Mouse (Mus musculus) thymus, postnatal 36 days (tissue): Measurements from ENCODE around the gene Pdzd3.
"Not testable (repeated sequence)": the region's sequence is repeated elsewhere in the genome, so short reads cannot be mapped to it uniquely, and the experiment has no call there.

Source experiments
- DNase-seq, 2 experiments: peaks; one replicate each; pipeline ENCODE4 v3.0.0; 2022; ENCODE audit warnings: mixed read lengths in 2 of 2

Gene Pdzd3

GRCm38 (mm10) chr9:44251314-44251713 lies at the start of gene Pdzd3:
TSS of gene Pdzd3 (minus strand) at chr9:44251471.
- DNase-seq = peak in 1 of 2 experiments; percentile 5

DNA sequence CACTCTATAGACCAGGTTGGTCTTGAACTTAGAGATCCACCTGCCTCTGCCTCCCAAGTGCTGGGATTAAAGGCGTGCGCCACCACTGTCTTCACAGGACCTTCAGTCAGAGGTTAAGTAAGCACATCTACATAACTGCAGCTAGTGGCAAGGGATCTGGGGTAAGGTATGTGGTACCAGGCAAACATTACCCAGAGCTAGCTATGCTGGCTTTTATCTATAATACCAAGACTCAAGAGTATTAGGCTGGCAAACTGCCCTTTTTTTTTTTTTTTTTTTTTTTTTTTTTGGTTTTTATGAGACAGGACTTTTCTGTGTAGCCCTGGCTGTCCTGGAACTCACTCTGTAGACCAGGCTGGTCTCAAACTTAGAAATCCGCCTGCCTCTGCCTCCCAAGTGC lies 48.7 kb upstream of the Pdzd3 start:
- not testable (repeated sequence) for DNase-seq

GRCm38 (mm10) chr9:44292490-44292889 lies 41.2 kb upstream of the Pdzd3 start:
- peak; percentile 68 to 70 for DNase-seq

- no peak for DNase-seq
These were observed 37.7 kb upstream of the Pdzd3 start for GRCm38 (mm10) chr9:44288959-44289291.

DNA sequence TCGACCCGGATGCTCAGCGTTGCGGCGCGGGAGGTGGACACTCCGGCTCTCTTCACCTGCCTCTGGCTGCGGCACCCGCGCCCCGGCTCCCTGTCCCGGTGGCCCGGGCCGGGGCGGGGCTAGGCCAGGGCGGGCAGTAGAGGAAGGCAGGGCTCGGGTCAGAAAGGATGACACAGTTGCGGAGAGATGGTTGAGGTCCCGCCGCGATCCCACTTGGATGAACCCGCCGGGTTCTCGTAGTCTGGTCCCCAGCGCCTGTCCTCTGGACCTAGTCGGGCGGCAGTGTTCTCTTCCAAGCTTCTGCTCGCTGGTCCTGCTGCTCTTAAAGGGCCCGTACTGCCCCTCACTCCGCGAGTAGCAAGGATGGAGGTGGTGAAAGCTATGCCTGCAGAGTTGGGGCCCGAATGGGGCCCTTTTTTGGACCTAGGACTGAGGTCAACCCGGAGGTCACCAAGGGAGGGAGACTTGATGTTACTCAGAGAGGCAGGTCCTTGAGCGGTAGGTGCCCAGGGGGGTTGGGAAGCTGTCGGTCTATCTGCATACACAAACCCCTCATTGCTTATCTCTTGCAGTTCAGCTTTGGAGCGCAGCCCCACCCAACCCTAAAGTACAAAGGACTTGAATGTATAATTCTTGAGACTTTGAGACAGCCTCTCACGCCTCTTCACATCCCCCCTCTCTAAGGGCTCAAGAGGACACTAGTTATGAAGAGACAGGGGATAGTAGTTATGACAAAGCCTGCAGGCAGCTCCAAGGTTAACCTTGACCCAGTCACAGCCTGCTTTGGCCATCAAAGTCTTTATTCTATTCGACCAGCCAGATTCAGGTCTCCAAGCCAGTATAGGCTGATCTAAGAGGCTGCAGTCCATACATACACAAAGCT lies 37.0 kb upstream of the Pdzd3 start, which contains the start of gene Abcg4:
Gene Abcg4, minus strand, starts transcription at position 540 of the 883 bp plus-strand sequence.
- no peak for DNase-seq

GRCm38 (mm10) chr9:44287401-44288075 lies 36.3 kb upstream of the Pdzd3 start:
- DNase-seq = no peak

DNA sequence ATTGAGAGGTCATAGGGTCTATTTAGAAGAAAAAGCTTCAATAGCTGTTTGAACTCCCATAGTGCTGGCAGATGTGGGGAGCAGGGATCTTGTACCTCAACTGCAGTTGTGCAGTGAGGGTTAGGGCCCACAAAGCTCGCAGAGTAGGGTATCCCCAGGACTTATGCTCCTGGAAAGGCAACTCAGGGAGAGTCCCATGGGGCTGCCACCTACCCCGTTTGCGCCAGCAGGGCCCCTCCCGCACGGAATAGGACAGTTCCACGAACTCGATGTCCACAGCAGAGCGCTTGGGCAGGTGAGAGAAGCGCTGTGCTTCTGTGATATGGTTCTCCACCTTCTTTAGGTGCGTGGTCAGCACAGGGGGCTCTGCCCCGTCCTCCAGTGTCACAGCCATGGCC lies 35.7 kb upstream of the Pdzd3 start:
- no peak for DNase-seq

DNA sequence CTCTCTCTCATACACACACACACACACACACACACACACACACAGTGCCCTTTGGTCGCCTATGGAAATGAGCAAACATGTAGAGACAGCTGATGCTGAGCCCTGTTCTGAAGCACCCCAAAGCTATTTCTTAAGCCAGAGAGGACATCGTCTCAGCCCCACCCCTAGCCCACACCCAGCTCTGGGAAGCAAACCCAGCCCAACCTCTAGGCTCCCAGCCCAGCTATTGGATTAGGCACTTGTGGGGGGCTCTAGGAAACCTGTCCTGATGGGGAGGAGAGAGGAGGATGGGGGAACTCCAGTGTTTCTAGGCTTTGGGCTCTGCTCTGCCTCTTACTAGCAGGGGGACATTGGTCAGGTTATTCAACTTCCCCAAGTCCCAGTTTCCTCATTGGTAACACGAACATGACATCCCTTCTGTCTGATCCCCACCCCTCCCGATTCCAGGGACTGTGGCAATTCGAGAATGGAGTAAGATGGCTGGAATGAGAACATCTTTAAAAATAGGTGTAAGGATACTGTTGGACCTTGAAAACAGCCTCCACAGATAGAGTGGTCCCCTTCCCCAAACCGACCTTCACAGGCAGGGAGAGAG lies 35.1 kb upstream of the Pdzd3 start:
- no peak for DNase-seq

DNA sequence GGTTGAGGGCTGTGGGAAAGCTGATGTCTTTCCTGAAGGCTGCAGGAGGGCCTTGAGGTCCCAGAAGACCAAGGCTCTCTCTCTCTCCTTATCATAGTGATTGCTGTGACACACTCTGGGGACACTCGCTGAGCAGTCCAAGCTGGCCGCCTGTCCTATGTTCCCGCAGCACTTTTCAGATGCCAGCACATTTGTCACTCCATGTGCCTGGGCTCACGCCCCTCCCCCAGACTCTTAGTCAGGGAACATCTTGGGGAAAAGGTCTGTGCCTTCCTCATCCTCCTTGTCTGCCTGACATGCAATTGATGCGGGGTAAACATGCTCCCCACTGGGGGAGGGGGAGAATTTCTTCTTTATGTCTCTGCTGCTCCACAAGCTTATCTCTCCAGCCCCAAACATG lies 31.9 kb upstream of the Pdzd3 start:
- no peak for DNase-seq

GRCm38 (mm10) chr9:44269973-44270372 lies 18.7 kb upstream of the Pdzd3 start:
- DNase-seq = no peak

- peak; percentile 47 to 49 for DNase-seq
These were observed 17.8 kb upstream of the Pdzd3 start for GRCm38 (mm10) chr9:44269077-44269476.

DNA sequence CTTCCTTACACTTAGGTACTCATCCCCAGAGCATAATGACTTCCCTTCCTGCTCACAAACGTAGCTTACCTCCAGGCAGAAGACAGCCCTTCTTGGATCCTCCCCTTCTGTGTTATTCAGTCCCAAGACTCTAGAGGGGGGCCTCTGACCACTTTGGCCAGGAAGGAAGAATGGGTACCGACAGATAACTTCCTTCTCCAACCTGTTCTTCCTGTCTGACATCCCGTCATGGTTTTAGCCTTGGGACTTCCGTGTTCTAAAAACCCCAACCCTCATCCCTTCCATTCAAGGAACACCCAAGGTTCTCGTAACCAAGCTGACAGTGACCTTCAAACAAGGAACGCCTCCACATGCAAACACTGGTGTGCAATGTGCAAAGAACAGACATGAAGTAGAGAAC lies 17.2 kb upstream of the Pdzd3 start, which contains the start of gene Nlrx1:
Gene Nlrx1, minus strand, starts transcription at position 168 of the 400 bp plus-strand sequence.
- DNase-seq = no peak

- peak; percentile 87 for DNase-seq
These were observed 16.7 kb upstream of the Pdzd3 start for GRCm38 (mm10) chr9:44268027-44268360.

- DNase-seq = peak in 1 of 2 experiments; percentile 42
These were observed 16.2 kb upstream of the Pdzd3 start for GRCm38 (mm10) chr9:44267319-44268026.

- no peak for DNase-seq
These were observed 15.4 kb upstream of the Pdzd3 start for GRCm38 (mm10) chr9:44266478-44267226.

GRCm38 (mm10) chr9:44261388-44261787 lies 10.1 kb upstream of the Pdzd3 start:
- no peak for DNase-seq

DNA sequence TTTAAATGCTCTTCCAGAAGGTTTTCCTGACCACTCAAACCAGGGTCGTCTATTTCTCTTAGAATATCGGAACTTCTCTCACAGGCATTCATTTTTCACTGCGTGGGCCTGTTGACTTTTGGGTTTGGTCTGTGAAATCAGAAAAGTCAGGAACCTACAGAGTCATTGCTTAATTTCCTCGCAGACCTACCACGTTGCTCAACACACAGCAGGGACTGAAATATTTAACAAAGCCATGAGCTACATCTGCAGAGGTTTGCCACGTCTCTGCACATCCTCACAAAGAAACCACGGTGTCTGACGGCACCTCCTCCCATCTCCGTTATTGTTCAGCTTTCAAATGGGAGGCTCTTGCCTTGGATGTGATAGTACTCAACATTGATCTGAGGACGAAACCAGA lies 7.7 kb upstream of the Pdzd3 start:
- DNase-seq = no peak

GRCm38 (mm10) chr9:44256213-44256612 lies 4.9 kb upstream of the Pdzd3 start:
- DNase-seq = no peak

GRCm38 (mm10) chr9:44255136-44255521 lies 3.9 kb upstream of the Pdzd3 start:
- no peak for DNase-seq

GRCm38 (mm10) chr9:44254508-44255135 lies 3.4 kb upstream of the Pdzd3 start:
- DNase-seq = no peak

DNA sequence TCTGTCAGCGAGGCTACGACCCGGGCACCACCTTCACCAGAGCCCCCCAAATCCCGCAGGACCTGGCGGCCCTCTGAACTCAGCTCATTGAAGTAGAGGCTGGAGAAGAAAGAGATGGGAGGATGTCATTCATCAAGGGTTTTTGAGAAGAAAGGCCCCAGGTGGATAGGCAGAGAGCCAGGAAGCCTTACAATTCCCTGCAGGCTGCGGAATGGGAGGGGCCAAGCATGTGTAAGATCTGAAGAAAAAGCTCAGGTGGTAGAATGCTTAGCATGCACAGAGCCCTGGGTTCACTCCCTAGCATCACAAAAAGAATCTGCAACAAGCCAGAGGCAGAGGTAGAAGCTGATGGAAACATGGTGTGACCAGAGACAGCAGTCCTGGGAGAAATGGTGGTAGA lies 2.2 kb upstream of the Pdzd3 start:
- peak; percentile 57 to 77 for DNase-seq

GRCm38 (mm10) chr9:44250445-44250844 lies 826 bp downstream of the Pdzd3 start:
- no peak for DNase-seq
